Mouse (Mus musculus): Measurements from ENCODE around the gene Strn4.

DNA sequence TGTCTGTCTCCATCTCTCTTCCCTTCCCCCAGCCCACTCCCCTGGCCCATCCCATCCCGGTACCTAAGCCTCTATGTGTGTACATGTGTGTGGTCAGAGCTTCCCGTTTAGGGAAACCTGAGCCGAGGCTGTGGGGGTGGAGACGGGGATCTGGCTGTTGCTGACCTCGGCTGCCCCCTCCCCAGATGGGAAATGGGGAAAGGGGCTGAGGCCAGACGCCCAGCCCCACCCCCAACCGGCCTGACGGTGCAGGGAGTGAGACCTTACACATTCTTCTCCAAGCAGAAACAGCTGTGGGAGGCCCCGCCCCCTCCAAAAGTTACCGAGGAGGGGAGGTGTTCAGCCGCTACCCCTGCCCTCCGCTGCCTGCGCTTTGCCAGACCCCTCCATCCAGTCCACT is 60.9 kb downstream of the Strn4 start:
- no peak for TF ChIP-seq CTCF (IDR thresholded peaks at IDR 0.05; ENCODE audit: borderline replicate concordance, control insufficient read depth, extremely low read depth, insufficient read depth, low read length, poor library complexity)
- TF ChIP-seq POLR2A (IDR thresholded peaks at IDR 0.05; ENCODE audit: control insufficient read depth, extremely low read depth, insufficient read depth, low read length, poor library complexity), result no peak
